Mouse (Mus musculus): ENCODE results near the gene Gm44790. TPM values are rescaled to one million over a fixed set of nuclear protein-coding genes. Genes with fewer than 3 reads are reported as not detected.
"Not testable (repeated sequence)": the region's sequence is repeated elsewhere in the genome, so short reads cannot be mapped to it uniquely, and the experiment has no call there.

Gm44790 gene
- polyA plus RNA-seq (2015; fragmentation: Nextera tagmentation; extraction: Ambion mirVana), result 0.46 and 0.47 TPM in 2 replicates

DNA sequence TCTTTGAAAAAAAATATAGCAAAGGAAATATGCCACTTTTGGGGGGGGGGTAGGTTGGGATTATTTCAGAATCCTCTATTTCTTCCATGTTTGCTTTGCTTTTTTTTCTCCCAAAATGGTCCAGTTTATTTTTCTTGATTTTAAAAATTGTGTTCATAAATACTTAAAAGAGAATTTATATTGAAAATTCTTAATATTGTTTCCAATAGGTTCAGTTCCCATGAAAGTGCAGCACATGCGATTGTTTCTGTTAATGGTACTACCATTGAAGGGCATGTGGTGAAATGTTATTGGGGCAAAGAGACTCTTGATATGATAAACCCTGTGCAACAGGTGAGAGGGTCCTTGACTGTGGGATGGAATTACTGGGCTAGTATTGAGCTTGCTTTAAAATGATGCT, at the start of gene Gm44790:
TSS of gene Gm44790 (plus strand) at position 301 of the 400 bp plus-strand sequence.
- Histone ChIP-seq H3K9me3 (replicated peaks; ENCODE audit: control insufficient read depth, low read length) (no peaks in the 10 kb centered on the region), H3K36me3 (ENCODE audit: control insufficient read depth, insufficient read depth) (peaks cover 54% of the 10 kb centered on the region), H3K4me1 (ENCODE audit: control insufficient read depth, insufficient read depth, low read length) (no peaks in the 10 kb centered on the region), H3K27me3 (ENCODE audit: control insufficient read depth, insufficient read depth, low read length) (no peaks in the 10 kb centered on the region), H3K4me3 (ENCODE audit: low read length) (no peak within 1 kb of the TSS), H3K27ac (ENCODE audit: low read length) (no peak within 1 kb of the TSS), H3K4me2 (ENCODE audit: low read depth, low read length) (no peak within 1 kb of the TSS), H3K9ac (ENCODE audit: low read length) (no peak within 1 kb of the TSS)
- WGBS, result 94% methylated on average over 1 of the region's 1 CpGs
- no peak for ATAC-seq (replicated peaks; ENCODE audit: extremely low read depth, insufficient read depth, low FRiP score)

DNA sequence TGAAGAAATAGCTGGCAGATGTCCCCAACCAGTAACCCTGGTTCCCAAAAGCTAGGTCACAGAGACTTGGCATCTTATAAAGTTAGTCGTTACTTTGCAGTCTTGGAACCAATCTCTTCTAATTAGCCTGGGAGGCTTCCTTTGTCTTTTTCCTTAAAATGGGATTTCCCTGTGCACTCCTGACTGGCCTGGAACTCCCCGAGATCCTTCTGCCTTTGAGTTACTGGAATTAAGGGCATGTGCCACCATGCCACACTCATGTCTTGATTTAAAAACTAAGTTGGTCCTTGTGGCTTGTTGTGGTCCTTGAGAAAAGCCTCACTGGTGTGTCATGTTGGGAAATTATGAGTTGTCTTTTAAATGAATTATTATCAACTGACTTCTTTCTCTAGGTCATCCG, 48.1 kb upstream of the Gm44790 start:
- no peak overlapping the region for H3K9ac ChIP-seq (ENCODE audit: low read length)
- no peaks in the 10 kb centered on the region for H3K4me1 ChIP-seq (ENCODE audit: control insufficient read depth, insufficient read depth, low read length)
- 83% methylated on average over 3 of the region's 3 CpGs for WGBS
- peaks cover 26% of the 10 kb centered on the region for H3K36me3 ChIP-seq (ENCODE audit: control insufficient read depth, insufficient read depth)
- no peak overlapping the region for H3K27ac ChIP-seq (ENCODE audit: low read length)
- ATAC-seq (replicated peaks; ENCODE audit: extremely low read depth, insufficient read depth, low FRiP score), result no peak
- no peak overlapping the region for H3K4me2 ChIP-seq (ENCODE audit: low read depth, low read length)
- no peaks in the 10 kb centered on the region for H3K27me3 ChIP-seq (ENCODE audit: control insufficient read depth, insufficient read depth, low read length)
- no peak overlapping the region for H3K4me3 ChIP-seq (ENCODE audit: low read length)
- no peaks in the 10 kb centered on the region for H3K9me3 ChIP-seq (replicated peaks; ENCODE audit: control insufficient read depth, low read length)

DNA sequence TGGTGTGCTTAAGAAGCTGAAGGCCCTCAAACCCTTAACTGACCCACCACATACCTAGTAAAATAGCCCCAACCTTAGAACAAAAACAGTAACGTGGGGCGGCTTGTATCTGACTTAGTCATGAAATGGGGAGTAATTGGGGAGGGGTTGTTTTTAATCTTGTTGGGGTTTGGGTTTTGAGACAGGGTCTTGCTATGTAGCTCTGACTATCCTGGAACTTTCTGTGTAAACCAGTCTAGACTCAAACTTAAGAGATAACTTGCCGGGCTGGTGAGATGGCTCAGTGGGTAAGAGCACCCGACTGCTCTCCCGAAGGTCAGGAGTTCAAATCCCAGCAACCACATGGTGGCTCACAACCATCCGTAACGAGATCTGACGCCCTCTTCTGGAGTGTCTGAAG, 46.3 kb upstream of the Gm44790 start:
- H3K4me3 ChIP-seq (ENCODE audit: low read length); H3K9me3 ChIP-seq (replicated peaks; ENCODE audit: control insufficient read depth, low read length); H3K4me2 ChIP-seq (ENCODE audit: low read depth, low read length); H3K4me1 ChIP-seq (ENCODE audit: control insufficient read depth, insufficient read depth, low read length); H3K27me3 ChIP-seq (ENCODE audit: control insufficient read depth, insufficient read depth, low read length); H3K9ac ChIP-seq (ENCODE audit: low read length); ATAC-seq (replicated peaks; ENCODE audit: extremely low read depth, insufficient read depth, low FRiP score); H3K27ac ChIP-seq (ENCODE audit: low read length): not testable (repeated sequence)
- H3K36me3 ChIP-seq (ENCODE audit: control insufficient read depth, insufficient read depth), result peaks cover 26% of the 10 kb centered on the region
- WGBS, result 80% methylated on average over 5 of the region's 8 CpGs

DNA sequence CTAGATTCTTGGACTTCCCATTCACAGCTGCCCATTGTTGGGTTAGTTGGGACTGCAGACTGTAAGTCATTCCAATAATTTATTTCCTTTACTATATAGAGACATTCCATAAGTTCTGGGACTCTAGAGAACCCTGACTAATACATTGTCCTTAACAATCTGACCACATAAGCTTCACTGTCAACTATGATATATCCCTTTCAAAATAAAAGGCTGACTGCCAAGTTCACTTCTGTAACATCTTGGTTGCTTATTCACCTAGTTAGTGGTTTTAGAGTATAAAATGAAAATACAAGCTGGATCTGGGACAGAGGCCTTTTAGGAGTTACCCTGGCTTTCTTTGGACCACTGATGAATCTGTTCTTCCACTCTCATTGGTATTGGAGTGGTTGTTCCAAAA, 43.9 kb upstream of the Gm44790 start:
- no peak for ATAC-seq (replicated peaks; ENCODE audit: extremely low read depth, insufficient read depth, low FRiP score)
- no peak overlapping the region for H3K4me3 ChIP-seq (ENCODE audit: low read length)
- H3K4me2 ChIP-seq (ENCODE audit: low read depth, low read length), result no peak overlapping the region
- no peaks in the 10 kb centered on the region for H3K9me3 ChIP-seq (replicated peaks; ENCODE audit: control insufficient read depth, low read length)
- H3K27ac ChIP-seq (ENCODE audit: low read length), result no peak overlapping the region
- H3K36me3 ChIP-seq (ENCODE audit: control insufficient read depth, insufficient read depth), result peaks cover 15% of the 10 kb centered on the region
- H3K4me1 ChIP-seq (ENCODE audit: control insufficient read depth, insufficient read depth, low read length), result no peaks in the 10 kb centered on the region
- H3K9ac ChIP-seq (ENCODE audit: low read length), result no peak overlapping the region
- H3K27me3 ChIP-seq (ENCODE audit: control insufficient read depth, insufficient read depth, low read length), result no peaks in the 10 kb centered on the region

DNA sequence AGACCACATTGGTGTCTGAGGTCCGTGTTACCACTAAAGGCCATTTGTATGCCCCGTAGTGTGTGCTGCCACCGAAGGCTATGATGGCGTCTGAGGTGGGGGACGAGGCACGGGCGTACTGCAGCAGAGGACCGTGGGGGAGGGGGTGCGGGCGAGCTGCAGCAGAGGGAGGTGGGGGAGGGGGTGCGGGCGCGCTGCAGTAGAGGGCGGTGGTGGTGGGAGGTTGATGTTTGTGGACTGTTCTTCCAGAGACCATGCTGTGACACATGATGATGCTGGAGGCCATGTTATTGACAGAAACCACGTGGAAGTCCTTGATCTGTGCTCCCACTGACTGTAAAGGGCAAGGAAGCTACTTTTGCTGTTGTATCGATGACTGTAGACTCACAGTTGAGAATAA, 43.1 kb upstream of the Gm44790 start:
- H3K4me2 ChIP-seq (ENCODE audit: low read depth, low read length), result no peak overlapping the region
- no peaks in the 10 kb centered on the region for H3K4me1 ChIP-seq (ENCODE audit: control insufficient read depth, insufficient read depth, low read length)
- ATAC-seq (replicated peaks; ENCODE audit: extremely low read depth, insufficient read depth, low FRiP score), result no peak
- H3K36me3 ChIP-seq (ENCODE audit: control insufficient read depth, insufficient read depth), result peaks cover 15% of the 10 kb centered on the region
- H3K9ac ChIP-seq (ENCODE audit: low read length), result no peak overlapping the region
- H3K27ac ChIP-seq (ENCODE audit: low read length), result no peak overlapping the region
- H3K27me3 ChIP-seq (ENCODE audit: control insufficient read depth, insufficient read depth, low read length), result no peaks in the 10 kb centered on the region
- 41% methylated on average over 15 of the region's 16 CpGs for WGBS
- no peak overlapping the region for H3K4me3 ChIP-seq (ENCODE audit: low read length)
- no peaks in the 10 kb centered on the region for H3K9me3 ChIP-seq (replicated peaks; ENCODE audit: control insufficient read depth, low read length)

DNA sequence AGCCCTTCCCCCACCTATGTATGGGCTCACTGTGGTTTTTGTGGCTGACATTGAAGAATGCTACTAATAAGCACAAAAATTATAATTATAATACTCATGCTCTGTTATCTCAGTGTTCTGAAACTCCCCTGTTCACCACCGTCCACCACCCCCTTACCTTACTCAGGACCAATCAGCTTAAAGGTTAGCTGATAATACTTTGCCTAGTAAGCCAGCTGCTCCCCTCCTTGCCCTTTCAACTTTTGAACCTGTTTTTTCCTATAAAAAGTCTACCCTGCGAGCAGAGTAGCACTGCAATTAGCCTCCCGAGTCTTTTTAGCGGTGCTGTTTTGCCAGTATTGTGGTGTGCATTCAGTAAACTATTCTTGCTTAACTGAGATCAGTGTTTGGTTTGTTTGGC, 41.8 kb upstream of the Gm44790 start:
- WGBS, result 65% methylated on average over 4 of the region's 4 CpGs
- Histone ChIP-seq H3K9me3 (replicated peaks; ENCODE audit: control insufficient read depth, low read length) (no peaks in the 10 kb centered on the region), H3K4me2 (ENCODE audit: low read depth, low read length) (no peak overlapping the region), H3K4me3 (ENCODE audit: low read length) (no peak overlapping the region), H3K27ac (ENCODE audit: low read length) (no peak overlapping the region), H3K36me3 (ENCODE audit: control insufficient read depth, insufficient read depth) (peaks cover 18% of the 10 kb centered on the region), H3K27me3 (ENCODE audit: control insufficient read depth, insufficient read depth, low read length) (no peaks in the 10 kb centered on the region), H3K9ac (ENCODE audit: low read length) (no peak overlapping the region), H3K4me1 (ENCODE audit: control insufficient read depth, insufficient read depth, low read length) (no peaks in the 10 kb centered on the region)
- ATAC-seq (replicated peaks; ENCODE audit: extremely low read depth, insufficient read depth, low FRiP score), result no peak

DNA sequence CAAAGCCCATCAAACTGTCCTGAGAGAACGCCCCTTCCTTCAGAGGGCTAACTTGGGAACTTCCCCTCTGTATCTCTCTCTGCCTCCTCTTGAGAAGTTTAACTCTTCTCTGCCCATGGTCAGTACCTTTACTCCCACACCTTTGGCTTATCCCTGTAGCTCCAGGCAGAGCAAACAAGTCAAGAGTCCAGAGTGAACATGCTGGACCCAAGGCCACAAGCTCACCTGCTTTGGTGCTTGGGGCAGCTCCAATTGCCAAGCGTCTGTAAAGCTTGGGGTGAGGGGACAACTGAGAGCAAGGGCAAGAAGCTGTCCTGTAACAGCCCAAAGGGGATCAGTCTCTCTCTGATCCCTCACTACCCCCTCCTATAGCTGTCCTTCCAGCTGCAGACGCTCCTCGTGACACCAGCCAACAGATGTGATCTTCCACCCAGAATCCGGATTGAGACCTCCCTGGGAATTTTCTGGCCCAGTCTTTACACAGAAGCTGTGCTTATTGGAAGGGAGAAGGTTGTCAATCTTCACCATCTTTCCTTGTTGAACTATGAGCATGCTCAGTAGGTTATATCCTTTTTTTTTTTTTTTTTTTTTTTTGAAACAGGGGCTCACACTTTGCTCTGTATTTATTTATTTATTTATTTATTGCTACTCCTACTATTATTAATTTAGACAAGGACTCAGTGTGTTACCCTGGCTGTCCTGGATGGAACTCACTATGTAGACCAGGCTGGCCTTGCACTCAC, 40.9 kb upstream of the Gm44790 start:
- ATAC-seq (replicated peaks; ENCODE audit: extremely low read depth, insufficient read depth, low FRiP score), result no peak
- Histone ChIP-seq H3K9me3 (replicated peaks; ENCODE audit: control insufficient read depth, low read length) (no peaks in the 10 kb centered on the region), H3K36me3 (ENCODE audit: control insufficient read depth, insufficient read depth) (peaks cover 25% of the 10 kb centered on the region), H3K27ac (ENCODE audit: low read length) (no peak overlapping the region), H3K4me1 (ENCODE audit: control insufficient read depth, insufficient read depth, low read length) (no peaks in the 10 kb centered on the region), H3K27me3 (ENCODE audit: control insufficient read depth, insufficient read depth, low read length) (no peaks in the 10 kb centered on the region), H3K4me2 (ENCODE audit: low read depth, low read length) (no peak overlapping the region), H3K9ac (ENCODE audit: low read length) (no peak overlapping the region), H3K4me3 (ENCODE audit: low read length) (no peak overlapping the region)
- 84% methylated on average over 5 of the region's 5 CpGs for WGBS

DNA sequence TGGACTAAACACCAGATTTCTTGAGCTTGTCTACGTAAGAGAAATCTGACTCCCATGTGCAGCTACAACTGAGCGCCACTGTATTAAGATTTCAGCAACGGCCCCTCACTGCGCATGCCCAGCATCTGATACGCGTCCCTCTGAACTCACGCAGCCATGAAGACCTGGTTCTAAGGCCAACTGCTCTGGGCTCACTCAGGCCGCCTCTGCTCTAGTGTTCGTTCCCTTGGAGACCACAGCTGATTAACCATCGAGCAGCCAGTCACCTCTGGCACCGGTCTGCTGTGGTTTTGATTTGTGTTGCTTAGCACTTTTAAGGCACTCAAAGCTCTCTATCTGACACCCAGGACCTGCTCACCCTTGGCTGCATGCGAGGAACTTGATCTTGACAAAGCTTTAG, 39.1 kb upstream of the Gm44790 start:
- Histone ChIP-seq H3K9me3 (replicated peaks; ENCODE audit: control insufficient read depth, low read length) (no peaks in the 10 kb centered on the region), H3K27ac (ENCODE audit: low read length) (no peak overlapping the region), H3K4me1 (ENCODE audit: control insufficient read depth, insufficient read depth, low read length) (no peaks in the 10 kb centered on the region), H3K4me2 (ENCODE audit: low read depth, low read length) (no peak overlapping the region), H3K9ac (ENCODE audit: low read length) (no peak overlapping the region), H3K4me3 (ENCODE audit: low read length) (no peak overlapping the region), H3K36me3 (ENCODE audit: control insufficient read depth, insufficient read depth) (peaks cover 41% of the 10 kb centered on the region), H3K27me3 (ENCODE audit: control insufficient read depth, insufficient read depth, low read length) (no peaks in the 10 kb centered on the region)
- ATAC-seq (replicated peaks; ENCODE audit: extremely low read depth, insufficient read depth, low FRiP score), result no peak
- WGBS, result 72% methylated on average over 12 of the region's 12 CpGs

DNA sequence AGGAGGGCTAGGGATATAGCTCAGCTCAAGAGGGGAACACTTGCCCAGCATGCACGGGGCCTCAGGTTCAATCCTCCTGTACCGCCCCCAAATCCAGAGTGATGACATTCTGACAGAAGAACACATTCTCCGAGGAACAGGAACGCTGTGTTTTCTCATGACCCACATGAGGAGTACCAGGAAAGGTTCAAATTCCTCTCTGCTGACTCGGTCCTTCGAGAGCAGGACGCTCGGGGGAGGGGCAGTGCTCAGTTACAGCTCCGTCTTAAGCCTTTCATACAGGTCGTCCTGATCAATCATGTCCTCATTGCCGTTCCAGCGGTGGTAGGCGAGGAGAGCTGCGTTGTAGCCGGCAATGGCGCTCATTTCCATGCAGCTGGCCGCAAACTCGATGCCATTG, 38.0 kb upstream of the Gm44790 start:
- H3K36me3 ChIP-seq (ENCODE audit: control insufficient read depth, insufficient read depth), result peaks cover 41% of the 10 kb centered on the region

More for the DNA sequence above, 38.0 kb upstream of the Gm44790 start:
- Histone ChIP-seq H3K9ac (ENCODE audit: low read length) (no peak overlapping the region), H3K27ac (ENCODE audit: low read length) (no peak overlapping the region), H3K27me3 (ENCODE audit: control insufficient read depth, insufficient read depth, low read length) (no peaks in the 10 kb centered on the region), H3K4me1 (ENCODE audit: control insufficient read depth, insufficient read depth, low read length) (no peaks in the 10 kb centered on the region), H3K4me2 (ENCODE audit: low read depth, low read length) (no peak overlapping the region), H3K4me3 (ENCODE audit: low read length) (no peak overlapping the region), H3K9me3 (replicated peaks; ENCODE audit: control insufficient read depth, low read length) (no peaks in the 10 kb centered on the region)
- no peak for ATAC-seq (replicated peaks; ENCODE audit: extremely low read depth, insufficient read depth, low FRiP score)
- WGBS, result 63% methylated on average over 18 of the region's 18 CpGs

Measured in heart, embryonic 16.5 days (tissue).